Mouse (Mus musculus): ENCODE measurements at regions not wholly inside any gene's neighbourhood (a gene's known extent, or its start where the extent isn't known, plus 50 kb on each side); places are given as distances from the start of the nearest gene placed in this dataset.

DNA sequence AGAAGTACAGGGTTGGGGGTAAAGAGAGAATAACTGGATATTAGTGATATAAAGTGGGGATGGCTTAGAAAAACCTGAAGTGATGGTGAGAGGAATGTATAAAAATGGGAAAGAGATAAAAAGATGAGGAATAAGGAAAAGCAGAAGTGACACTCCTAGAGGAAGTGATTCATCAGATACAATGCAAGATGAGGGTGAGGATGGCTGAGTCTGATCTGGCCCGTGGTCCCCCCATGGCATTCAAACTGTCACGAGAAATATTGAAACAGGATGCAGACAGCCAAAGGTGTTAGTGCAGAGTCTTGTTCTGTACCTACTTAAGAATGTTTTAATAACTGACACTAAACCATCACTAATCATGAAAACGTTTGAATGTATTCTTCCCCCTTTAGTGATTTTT lies 56.2 kb upstream of the Kitl start:
- DNase-seq, result no peak

- no peak for DNase-seq
Measured at GRCm38 (mm10) chr10:99952486-99952885, 62.9 kb upstream of the Kitl start.

DNA sequence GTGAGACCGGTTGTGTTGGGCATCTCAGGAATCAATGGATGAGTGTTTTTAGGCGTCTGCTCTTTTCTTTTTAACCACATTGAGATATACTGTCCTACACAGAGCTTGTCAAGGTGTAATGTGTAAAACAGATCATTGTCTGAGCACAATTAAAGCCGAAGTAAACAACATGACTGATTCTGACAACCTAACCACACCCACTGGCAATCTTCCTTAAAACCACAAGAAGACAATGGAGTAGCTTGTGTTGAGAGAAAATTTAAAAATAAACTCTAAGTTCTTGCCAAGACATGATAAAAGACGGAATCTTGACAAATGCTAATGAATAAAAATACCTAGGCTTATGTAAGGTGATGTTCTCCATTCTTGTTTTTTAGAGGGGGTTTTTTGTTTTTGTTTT lies 63.7 kb upstream of the Kitl start:
- peak in 1 of 2 experiments; percentile 31 for DNase-seq

GRCm38 (mm10) chr10:99951316-99951715 lies 64.1 kb upstream of the Kitl start:
- peak; percentile 9 to 18 for DNase-seq

- no peak for DNase-seq
Measured at GRCm38 (mm10) chr10:99948740-99949139, 66.7 kb upstream of the Kitl start.

DNA sequence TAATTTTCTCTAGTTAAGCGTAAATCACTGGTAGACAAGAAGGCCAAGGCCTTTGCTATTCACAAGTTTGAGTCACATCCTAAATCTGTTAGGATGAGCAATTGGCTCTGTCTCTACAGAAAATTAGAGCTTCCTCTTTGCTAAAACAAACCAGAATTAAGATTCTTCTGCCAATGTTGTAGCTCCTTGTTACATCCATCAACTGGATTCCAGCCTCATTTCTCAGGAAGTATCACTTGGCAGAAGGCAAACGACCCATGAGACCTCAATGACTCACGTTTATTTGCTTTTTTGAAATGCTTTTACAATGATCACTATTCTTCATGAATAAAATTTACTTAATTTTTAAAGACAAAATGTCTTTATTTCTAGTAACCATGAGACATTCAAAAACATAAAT lies 70.0 kb upstream of the Kitl start:
- no peak for DNase-seq

- peak in 1 of 2 experiments; percentile 22 for DNase-seq
Measured at GRCm38 (mm10) chr10:99941665-99942064, 73.8 kb upstream of the Kitl start.

GRCm38 (mm10) chr10:99938901-99939300 lies 76.5 kb upstream of the Kitl start:
- no peak for DNase-seq

GRCm38 (mm10) chr10:99937921-99938618 lies 77.4 kb upstream of the Kitl start:
- DNase-seq, result no peak

DNA sequence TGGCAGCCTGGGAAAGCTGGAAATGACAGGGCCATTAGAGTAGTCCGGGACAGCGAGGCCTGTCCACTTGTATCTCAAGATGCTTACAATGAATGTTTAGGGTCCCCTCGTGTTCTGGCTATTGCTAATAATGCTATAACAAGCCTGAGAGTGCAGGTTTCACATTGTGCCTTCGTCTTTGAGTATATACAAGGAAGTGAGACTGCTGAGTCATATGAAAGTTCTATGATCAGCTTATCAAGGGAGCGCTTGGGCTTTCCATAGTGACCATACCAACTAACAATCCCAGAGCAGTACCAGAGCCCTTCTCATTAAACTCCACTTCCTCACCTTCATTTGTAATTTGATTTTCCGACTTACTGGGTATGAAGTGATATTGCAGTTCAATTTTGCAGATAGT lies 86.2 kb upstream of the Kitl start:
- no peak for DNase-seq

- DNase-seq, result no peak
Measured at GRCm38 (mm10) chr10:99927913-99928312, 87.5 kb upstream of the Kitl start.

GRCm38 (mm10) chr10:99926327-99926954 lies 89.0 kb upstream of the Kitl start:
- peak; percentile 19 to 38 for DNase-seq

DNA sequence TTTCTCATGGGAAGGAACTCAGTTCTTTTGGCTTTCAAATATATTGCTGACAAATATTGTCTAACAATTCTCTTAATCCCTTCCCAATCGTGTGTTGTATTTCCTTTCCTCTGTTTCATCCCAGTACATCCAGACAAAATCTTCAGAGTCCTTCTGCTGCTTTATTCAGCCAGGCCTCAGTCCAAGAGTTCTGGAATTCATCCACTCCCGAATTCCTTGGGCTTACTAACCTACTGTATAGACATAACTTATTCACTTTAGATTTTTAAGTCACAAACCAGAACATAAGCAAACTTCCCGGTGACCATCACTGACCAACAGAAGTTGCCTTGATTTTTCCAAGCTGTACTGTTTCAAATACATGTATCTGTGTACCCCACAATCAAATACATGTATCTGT lies 90.9 kb upstream of the Kitl start:
- no peak for DNase-seq

DNA sequence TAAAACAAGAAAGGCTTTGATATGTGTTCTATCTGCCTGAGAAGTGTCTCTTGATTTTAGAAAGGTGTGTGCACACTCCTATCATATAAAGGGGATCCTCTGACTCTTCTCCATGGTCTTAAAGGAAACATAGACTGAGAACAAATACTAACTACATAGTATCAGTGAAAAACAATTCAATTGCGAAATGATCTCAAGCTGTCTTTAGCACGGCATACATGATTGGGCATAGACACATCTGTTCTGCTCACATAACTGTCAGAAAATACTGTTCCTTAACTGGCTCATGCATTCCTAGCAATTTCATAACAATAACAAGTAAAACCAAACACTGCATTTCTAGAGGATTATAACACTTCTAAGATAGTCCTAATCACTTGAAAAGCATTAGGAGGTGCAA lies 95.5 kb upstream of the Kitl start:
- DNase-seq, result no peak

- no peak for DNase-seq
Measured at GRCm38 (mm10) chr10:99918567-99919320, 96.7 kb upstream of the Kitl start.

- no peak for DNase-seq
Measured at GRCm38 (mm10) chr10:99913846-99914187, 101.6 kb upstream of the Kitl start.

DNA sequence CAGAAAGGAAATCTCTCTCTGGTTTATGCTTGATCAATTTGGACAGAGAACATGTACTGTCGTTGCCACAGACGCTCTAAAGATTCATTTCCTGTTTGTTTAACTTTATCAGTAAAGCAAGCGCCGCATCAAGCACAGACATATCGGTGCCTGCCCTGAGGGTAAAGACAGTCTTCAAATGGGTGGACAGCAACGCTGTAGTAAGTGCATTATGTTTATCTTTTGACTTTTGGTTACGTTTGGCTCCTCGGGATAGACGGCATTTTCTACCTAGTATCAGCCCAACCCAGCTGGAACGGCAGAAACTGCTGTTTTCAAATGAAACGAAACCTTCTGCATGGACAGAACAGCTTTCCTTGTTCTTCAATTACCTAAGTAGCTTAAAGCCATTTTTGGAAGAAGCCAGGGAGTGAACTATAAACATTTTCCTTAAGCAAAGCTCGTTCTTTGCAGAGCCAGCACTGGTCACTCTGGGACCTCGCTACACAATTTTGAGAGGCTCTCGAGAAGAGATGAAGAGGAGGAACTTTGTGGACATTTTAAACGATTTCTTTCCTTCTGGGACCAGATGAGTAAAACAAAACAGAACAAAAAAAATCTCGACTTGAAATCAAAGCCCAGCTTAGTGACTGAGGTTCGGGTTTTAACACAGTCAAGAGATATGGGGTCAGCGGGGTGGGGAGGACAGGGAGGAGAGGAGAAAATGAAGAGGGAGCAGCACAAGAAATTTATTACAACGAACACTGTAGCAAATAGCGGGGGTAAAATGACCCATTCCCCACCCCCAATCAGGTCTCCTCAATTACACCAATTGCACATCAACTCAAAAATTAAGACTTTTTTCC lies 102.2 kb upstream of the Kitl start:
- peak; percentile 7 to 36 for DNase-seq

GRCm38 (mm10) chr10:99910011-99910723 lies 105.3 kb upstream of the Kitl start:
- no peak for DNase-seq

DNA sequence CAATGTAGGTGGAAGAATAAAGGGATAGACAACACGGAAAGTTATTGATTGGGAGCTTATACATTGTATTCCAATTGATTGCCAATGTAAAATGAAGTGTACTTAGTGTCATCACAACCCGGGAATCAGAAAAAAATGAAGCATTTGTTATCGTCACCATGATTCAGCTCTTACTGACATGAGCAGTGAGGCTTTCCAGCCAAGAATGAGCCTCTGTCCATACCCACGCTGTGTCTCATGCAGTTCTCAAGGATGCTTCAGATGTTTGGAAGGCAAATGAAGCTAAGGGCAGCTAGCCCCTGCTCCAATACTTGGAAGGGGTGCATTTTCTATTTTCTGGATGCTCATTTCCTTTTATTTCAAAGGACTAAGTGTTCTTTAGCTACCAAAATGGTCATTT lies 107.4 kb upstream of the Kitl start:
- no peak for DNase-seq

DNA sequence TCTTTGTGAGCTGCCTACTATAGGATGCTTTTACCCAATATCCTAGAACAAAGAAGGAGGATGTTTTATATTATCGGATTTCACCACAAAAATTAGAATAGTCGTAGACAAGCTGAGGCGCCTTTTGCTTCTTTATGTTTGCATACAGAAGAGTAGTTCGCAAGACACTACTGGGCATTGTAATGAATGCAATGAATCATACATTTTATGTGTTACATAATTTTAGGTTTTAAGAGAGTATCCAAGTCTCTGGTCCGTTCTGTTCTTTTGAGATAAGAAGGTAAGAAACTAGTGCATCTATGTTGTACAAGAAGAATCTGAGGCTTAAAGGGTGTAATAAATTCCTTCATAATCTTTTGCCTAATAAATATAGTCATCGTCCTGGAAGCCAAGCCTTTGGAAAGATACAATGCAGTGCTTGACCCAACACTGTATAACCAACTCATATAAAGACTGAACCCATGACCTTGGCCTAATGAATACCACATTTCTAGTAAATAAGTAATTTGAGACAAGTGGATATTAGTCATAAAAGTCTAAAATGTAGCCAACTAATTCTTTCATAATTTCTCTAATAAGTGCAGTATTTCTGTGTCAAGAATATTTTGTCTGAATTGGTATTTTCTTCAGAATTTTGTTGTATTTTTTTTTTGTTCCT lies 108.5 kb upstream of the Kitl start:
- no peak for DNase-seq

Measured in heart, adult 18-20 months (tissue).